ENCODE assay signal across 20 mouse cellular contexts in genomic region chr2:131750206-131750605, GRCm38 (mm10).
A peak's percentile ranks its signal among the peaks of the same experiment; 100 is the strongest.
DNase-seq lines count a peak whose midpoint lies in the region; ATAC-seq and TF ChIP-seq lines count a peak whose summit lies in the region.
"Had no signal": no experiment of that assay in that cellular context is flagged by ENCODE, and none has a peak within 500 bp of the region (broad histone marks: within the 10 kb centered on the region; RNA-seq: fewer than 3 reads in every experiment).

No protein-coding gene starts in this region.

- H3K9ac ChIP-seq in heart, embryonic 15.5 days: no peak overlapping the region
- no peak overlapping the region for H3K9ac ChIP-seq in heart, embryonic 11.5 days (ENCODE audit: low read depth, low read length)
- no peak overlapping the region for H3K9ac ChIP-seq in lung, embryonic 14.5 days
- H3K9ac ChIP-seq in stomach, embryonic 15.5 days: no peak overlapping the region
- no peak overlapping the region for H3K9ac ChIP-seq in stomach, postnatal 0 days (ENCODE audit: low read length)
- H3K9ac ChIP-seq: embryonic facial prominence, embryonic 12.5 days; forebrain, postnatal 0 days; hindbrain, embryonic 13.5 days; limb, embryonic 15.5 days; liver, embryonic 15.5 days; midbrain, embryonic 13.5 days; neural tube, embryonic 13.5 days had no signal

- H3K9me3 ChIP-seq in heart, embryonic 15.5 days (replicated peaks): no peaks in the 10 kb centered on the region
- no peaks in the 10 kb centered on the region for H3K9me3 ChIP-seq in heart, embryonic 11.5 days (replicated peaks; ENCODE audit: control insufficient read depth, low read length)
- H3K9me3 ChIP-seq in lung, embryonic 14.5 days (ENCODE audit: low read depth, low read length): no peaks in the 10 kb centered on the region
- H3K9me3 ChIP-seq in stomach, embryonic 15.5 days: no peaks in the 10 kb centered on the region
- H3K9me3 ChIP-seq in stomach, postnatal 0 days (ENCODE audit: control insufficient read depth, low read length): no peaks in the 10 kb centered on the region
- H3K9me3 ChIP-seq: embryonic facial prominence, embryonic 12.5 days; limb, embryonic 15.5 days; liver, embryonic 15.5 days; midbrain, embryonic 13.5 days; neural tube, embryonic 13.5 days had no signal

- no peak overlapping the region for H3K4me3 ChIP-seq in heart, embryonic 15.5 days
- H3K4me3 ChIP-seq in heart, embryonic 11.5 days (ENCODE audit: low read depth, low read length): no peak overlapping the region
- H3K4me3 ChIP-seq in lung, embryonic 14.5 days (ENCODE audit: low read depth, low read length): no peak overlapping the region
- no peak overlapping the region for H3K4me3 ChIP-seq in stomach, embryonic 15.5 days (replicated peaks)
- no peak overlapping the region for H3K4me3 ChIP-seq in stomach, postnatal 0 days (ENCODE audit: low read depth, low read length)
- H3K4me3 ChIP-seq: embryonic facial prominence, embryonic 12.5 days; hindbrain, embryonic 13.5 days; limb, embryonic 15.5 days; liver, embryonic 15.5 days; midbrain, embryonic 13.5 days; neural tube, embryonic 13.5 days had no signal

- H3K4me1 ChIP-seq in heart, embryonic 15.5 days (replicated peaks): peaks cover 20% of the 10 kb centered on the region
- peaks cover 3% of the 10 kb centered on the region; the same call in 1 of the 2 replicates for H3K4me1 ChIP-seq in heart, embryonic 11.5 days (ENCODE audit: control insufficient read depth, insufficient read depth, low read length)
- H3K4me1 ChIP-seq in lung, embryonic 14.5 days (ENCODE audit: insufficient read depth): peaks cover 5% of the 10 kb centered on the region
- H3K4me1 ChIP-seq in stomach, embryonic 15.5 days: peaks cover 7% of the 10 kb centered on the region; the same call in 1 of the 2 replicates
- H3K4me1 ChIP-seq in stomach, postnatal 0 days (replicated peaks; ENCODE audit: control insufficient read depth, insufficient read depth): no peaks in the 10 kb centered on the region
- H3K4me1 ChIP-seq: embryonic facial prominence, embryonic 12.5 days; liver, embryonic 15.5 days; midbrain, embryonic 13.5 days had no signal

- no peak for TF ChIP-seq CTCF in lung, embryonic 14.5 days (IDR thresholded peaks at IDR 0.05; ENCODE audit: low read depth)
- no peak for TF ChIP-seq CTCF in stomach, postnatal 0 days (IDR thresholded peaks at IDR 0.05; ENCODE audit: low read depth)

- ATAC-seq in heart, embryonic 15.5 days (replicated peaks; ENCODE audit: insufficient number of reproducible peaks, insufficient read depth, low FRiP score, low read depth): no peak
- no peak for ATAC-seq in heart, embryonic 11.5 days (replicated peaks; ENCODE audit: insufficient number of reproducible peaks, low FRiP score, low TSS enrichment)
- ATAC-seq in lung, embryonic 14.5 days (ENCODE audit: insufficient read depth): peak; percentile 87
- no peak for ATAC-seq in stomach, embryonic 15.5 days (ENCODE audit: insufficient read depth, low FRiP score, low read depth)
- no peak for ATAC-seq in stomach, postnatal 0 days (ENCODE audit: low FRiP score, low TSS enrichment)
- ATAC-seq: midbrain, embryonic 13.5 days had no signal

- no peaks in the 10 kb centered on the region for H3K36me3 ChIP-seq in heart, embryonic 15.5 days
- H3K36me3 ChIP-seq in heart, embryonic 11.5 days (ENCODE audit: control insufficient read depth, insufficient read depth, low read length): no peaks in the 10 kb centered on the region
- H3K36me3 ChIP-seq in lung, embryonic 14.5 days (ENCODE audit: insufficient read depth): no peaks in the 10 kb centered on the region
- H3K36me3 ChIP-seq in stomach, embryonic 15.5 days: no peaks in the 10 kb centered on the region
- H3K36me3 ChIP-seq in stomach, postnatal 0 days (ENCODE audit: control insufficient read depth, insufficient read depth, low read length): no peaks in the 10 kb centered on the region
- H3K36me3 ChIP-seq: embryonic facial prominence, embryonic 12.5 days; hindbrain, embryonic 13.5 days; limb, embryonic 15.5 days; liver, embryonic 15.5 days; midbrain, embryonic 13.5 days; neural tube, embryonic 13.5 days had no signal

- DNase-seq in lung, embryonic 14.5 days: peak; percentile 78
- DNase-seq in lung, postnatal 25 days (ENCODE audit: low spot score): no peak
- no peak for DNase-seq in stomach, postnatal 0 days (ENCODE audit: low spot score)
- peak; percentile 19 for DNase-seq in yolk sac, embryonic 10.5 days (ENCODE audit: low spot score)
- no peak for DNase-seq in layer of hippocampus, adult 11-12 months (ENCODE audit: low spot score)
- DNase-seq: adrenal gland, postnatal 25 days; cerebellum, adult 8-10 months; forebrain, postnatal 0 days; gastrocnemius, postnatal 14 days; heart, postnatal 36 days; left cerebral cortex, postnatal 4 days had no signal

- no peak overlapping the region for H3K4me2 ChIP-seq in heart, embryonic 15.5 days
- no peak overlapping the region for H3K4me2 ChIP-seq in heart, embryonic 11.5 days
- no peak overlapping the region for H3K4me2 ChIP-seq in lung, embryonic 14.5 days
- no peak overlapping the region for H3K4me2 ChIP-seq in stomach, embryonic 15.5 days
- no peak overlapping the region for H3K4me2 ChIP-seq in stomach, postnatal 0 days (replicated peaks; ENCODE audit: low read depth)
- H3K4me2 ChIP-seq: embryonic facial prominence, embryonic 12.5 days; hindbrain, embryonic 13.5 days; limb, embryonic 15.5 days; liver, embryonic 15.5 days; midbrain, embryonic 13.5 days; neural tube, embryonic 13.5 days had no signal

- H3K27ac ChIP-seq in heart, embryonic 15.5 days: 0 out of 2 replicates have a peak overlapping the region, but pooled peaks have one; percentile 9
- no peak overlapping the region for H3K27ac ChIP-seq in heart, embryonic 11.5 days (ENCODE audit: low read depth, low read length)
- peak overlapping the region; percentile 67 for H3K27ac ChIP-seq in lung, embryonic 14.5 days (ENCODE audit: low read depth)
- H3K27ac ChIP-seq in stomach, embryonic 15.5 days: peak overlapping the region; percentile 18
- no peak overlapping the region for H3K27ac ChIP-seq in stomach, postnatal 0 days (replicated peaks)
- H3K27ac ChIP-seq: embryonic facial prominence, embryonic 12.5 days; hindbrain, embryonic 13.5 days; limb, embryonic 15.5 days; liver, embryonic 15.5 days; midbrain, embryonic 13.5 days; neural tube, embryonic 13.5 days had no signal

- no peak for TF ChIP-seq EP300 in stomach, postnatal 0 days (optimal IDR thresholded peaks at IDR 0.05)

- WGBS in heart, embryonic 15.5 days: 59% methylated on average over 4 of the region's 4 CpGs
- 53% methylated on average over 4 of the region's 4 CpGs for WGBS in heart, embryonic 11.5 days (ENCODE audit: insufficient replicate concordance)
- WGBS in lung, embryonic 14.5 days: 15% methylated on average over 4 of the region's 4 CpGs
- WGBS in stomach, embryonic 15.5 days: 46% methylated on average over 4 of the region's 4 CpGs
- WGBS in stomach, postnatal 0 days: 52% methylated on average over 4 of the region's 4 CpGs

- H3K27me3 ChIP-seq in heart, embryonic 15.5 days: no peaks in the 10 kb centered on the region
- H3K27me3 ChIP-seq in heart, embryonic 11.5 days (ENCODE audit: control insufficient read depth, insufficient read depth, low read length): no peaks in the 10 kb centered on the region
- H3K27me3 ChIP-seq in lung, embryonic 14.5 days (ENCODE audit: insufficient read depth, low read length): no peaks in the 10 kb centered on the region
- H3K27me3 ChIP-seq in stomach, embryonic 15.5 days (replicated peaks): no peaks in the 10 kb centered on the region
- H3K27me3 ChIP-seq in stomach, postnatal 0 days (ENCODE audit: control insufficient read depth, insufficient read depth, low read length): no peaks in the 10 kb centered on the region
- H3K27me3 ChIP-seq: embryonic facial prominence, embryonic 12.5 days; hindbrain, embryonic 13.5 days; limb, embryonic 15.5 days; liver, embryonic 15.5 days; midbrain, embryonic 13.5 days; neural tube, embryonic 13.5 days had no signal

Comparison
In these comparisons a context has a peak if more than half of its experiments do, and no peak if none do; other contexts are left out.
1. H3K27ac ChIP-seq: peak in heart, embryonic 15.5 days (single experiment), lung, embryonic 14.5 days (single experiment) and stomach, embryonic 15.5 days (single experiment); none in heart, embryonic 11.5 days (single experiment) and stomach, postnatal 0 days (single experiment).
2. DNase-seq: peak in lung, embryonic 14.5 days (single experiment) and yolk sac, embryonic 10.5 days (single experiment); none in lung, postnatal 25 days (single experiment), stomach, postnatal 0 days (single experiment) and layer of hippocampus, adult 11-12 months (single experiment).